Mouse (Mus musculus) frontal cortex, postnatal 14 days (tissue): Measurements from ENCODE around the gene 4833427G06Rik.
"Not testable (repeated sequence)": the region's sequence is repeated elsewhere in the genome, so short reads cannot be mapped to it uniquely, and the experiment has no call there.

ENCODE experiments used
- DNase-seq, 2 experiments: peaks; one replicate each; pipeline ENCODE4 v3.0.0; 2022; ENCODE audit warnings: low spot score in 2 of 2

The 4833427G06Rik gene

GRCm38 (mm10) chr9:51101756-51102425 lies at the start of gene 4833427G06Rik:
4833427G06Rik (minus strand) TSS chr9:51102078.
- peak in 1 of 2 experiments; percentile 9 for DNase-seq

GRCm38 (mm10) chr9:51147294-51147693 lies 45.4 kb upstream of the 4833427G06Rik start:
- no peak for DNase-seq

GRCm38 (mm10) chr9:51146496-51146895 lies 44.6 kb upstream of the 4833427G06Rik start:
- no peak for DNase-seq

GRCm38 (mm10) chr9:51144218-51144617 lies 42.3 kb upstream of the 4833427G06Rik start:
- DNase-seq, result no peak

DNA sequence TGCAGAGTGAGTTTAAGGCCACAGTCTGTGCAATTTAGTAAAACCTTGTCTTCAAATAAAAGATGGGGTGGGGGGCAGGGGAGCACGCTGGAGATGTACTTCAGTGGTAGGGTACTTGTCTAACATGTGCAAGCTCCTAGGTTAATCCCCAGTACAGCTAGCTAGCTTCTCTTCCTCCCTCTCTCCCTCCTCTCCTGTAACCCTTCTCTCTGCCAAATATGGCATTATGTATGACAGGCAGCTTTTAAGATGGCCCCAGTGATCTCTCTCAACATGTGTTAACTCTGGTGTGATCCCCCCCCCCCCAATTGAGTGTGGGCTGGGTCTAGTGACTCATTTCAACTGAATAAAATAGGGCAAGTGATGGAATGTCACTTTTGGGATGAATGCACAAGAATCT lies 41.6 kb upstream of the 4833427G06Rik start:
- no peak for DNase-seq

DNA sequence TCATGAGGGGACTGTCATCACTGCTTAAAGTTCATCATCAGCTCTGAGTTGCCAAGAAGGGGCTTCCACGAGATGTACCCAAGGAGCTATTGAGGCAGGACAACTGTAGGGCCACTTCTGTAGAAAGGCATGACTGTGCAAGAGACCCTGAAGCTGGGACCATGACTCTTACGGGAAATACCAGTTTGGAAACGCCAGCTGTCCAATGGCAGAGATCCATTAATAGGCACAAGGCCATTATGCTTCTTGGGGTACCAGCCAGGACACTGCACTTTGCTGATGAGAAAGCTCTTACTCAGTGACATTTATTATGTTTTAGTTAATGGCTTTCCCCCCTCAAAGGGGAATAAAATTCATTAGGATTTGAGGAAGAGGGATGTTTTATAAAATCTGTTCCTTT lies 38.8 kb upstream of the 4833427G06Rik start:
- DNase-seq, result no peak

DNA sequence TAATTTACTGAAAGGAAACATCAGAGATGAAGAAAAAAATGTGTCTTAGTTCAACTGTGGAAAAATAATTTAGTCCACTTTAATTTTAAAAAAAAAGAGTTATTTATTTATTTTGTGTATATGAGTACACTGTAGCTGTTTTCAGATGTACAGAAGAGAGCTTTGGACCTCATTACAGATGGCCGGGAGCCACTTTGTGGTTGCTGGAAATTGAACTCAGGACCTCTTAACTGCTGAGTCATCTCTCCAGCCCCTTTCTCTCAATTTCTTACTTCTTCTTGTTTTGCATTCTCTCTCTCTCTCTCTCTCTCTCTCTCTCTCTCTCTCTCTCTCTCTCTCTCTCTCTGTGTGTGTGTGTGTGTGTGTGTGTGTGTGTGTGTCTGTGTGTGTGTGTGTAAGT lies 37.5 kb upstream of the 4833427G06Rik start:
- not testable (repeated sequence) for DNase-seq

DNA sequence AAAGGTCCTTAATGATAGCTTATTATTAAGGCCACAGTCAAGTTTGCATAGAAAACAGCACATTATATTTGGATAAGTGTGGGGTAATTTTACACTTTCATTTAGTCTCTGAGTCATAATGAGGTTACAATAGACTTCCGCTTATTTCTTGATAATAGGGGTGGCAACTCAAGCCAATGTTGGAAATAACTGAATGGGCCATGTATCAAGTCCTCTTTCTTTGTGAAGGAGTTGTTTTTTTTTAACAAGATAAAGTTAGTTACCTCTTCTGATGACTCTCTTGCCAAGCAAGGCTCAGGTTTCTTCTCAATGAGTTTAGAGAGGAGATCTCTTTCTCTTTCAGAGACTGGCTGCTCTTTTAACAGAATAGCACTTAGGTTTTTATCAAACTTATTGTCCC lies 36.4 kb upstream of the 4833427G06Rik start:
- no peak for DNase-seq

DNA sequence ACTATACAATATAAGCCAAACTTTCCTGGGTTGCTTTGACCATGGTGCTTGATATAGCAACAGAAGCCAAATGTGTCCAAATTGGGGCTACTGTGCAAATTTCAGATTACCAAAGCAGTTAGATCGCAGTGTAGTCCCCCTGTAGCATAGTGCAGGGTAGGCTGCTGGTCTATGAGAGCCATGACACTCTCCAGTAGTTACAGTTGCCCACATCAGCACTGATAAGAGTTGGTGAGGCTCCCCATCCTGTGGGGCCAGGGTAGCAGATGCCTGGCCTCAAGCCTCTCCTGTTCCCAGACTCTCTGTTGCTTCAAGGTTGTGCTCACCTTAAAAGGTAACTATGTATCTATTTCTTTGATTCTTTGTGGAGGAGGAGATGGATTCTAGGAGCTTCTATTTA lies 36.0 kb upstream of the 4833427G06Rik start:
- DNase-seq, result no peak

DNA sequence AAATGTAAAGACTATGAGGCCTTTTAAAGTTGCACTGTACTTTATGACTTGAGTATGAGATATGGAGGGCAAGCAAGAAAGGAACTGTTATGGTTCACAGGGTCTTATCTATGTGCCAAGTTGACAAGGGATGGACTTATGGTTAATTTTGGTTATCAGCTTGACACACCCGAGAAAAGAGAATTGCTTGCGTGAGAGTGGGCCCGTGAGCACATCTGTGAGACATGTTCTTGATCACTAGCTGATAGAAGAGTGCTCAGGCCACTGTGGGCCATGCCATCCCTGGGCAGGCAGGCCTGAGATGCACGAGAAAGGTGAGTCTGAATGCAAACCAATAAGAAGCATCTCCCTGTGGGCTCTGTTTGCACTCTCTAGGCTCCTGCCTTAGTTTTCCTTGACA lies 35.6 kb upstream of the 4833427G06Rik start:
- DNase-seq, result no peak

DNA sequence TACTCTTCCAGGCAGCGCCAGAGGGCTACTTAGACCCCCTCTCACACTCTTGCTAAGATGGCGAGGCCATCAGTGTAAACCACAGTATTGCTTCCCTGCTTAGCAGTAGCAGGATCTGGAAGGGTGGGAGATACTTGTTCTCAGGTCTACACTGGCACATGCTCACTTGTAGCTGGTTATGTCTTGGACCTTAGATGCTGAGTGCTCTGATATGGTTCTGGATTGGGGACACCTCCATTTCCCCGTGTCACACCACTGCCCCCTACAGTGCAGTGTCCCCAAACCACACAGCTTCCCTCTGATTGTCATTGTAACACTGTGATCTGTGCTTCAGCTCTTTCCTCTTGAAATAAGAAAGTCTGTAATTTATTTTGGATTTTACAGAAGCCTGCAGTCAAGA lies 35.1 kb upstream of the 4833427G06Rik start:
- peak in 1 of 2 experiments; percentile 17 for DNase-seq

GRCm38 (mm10) chr9:51114767-51115166 lies 12.9 kb upstream of the 4833427G06Rik start:
- no peak for DNase-seq

DNA sequence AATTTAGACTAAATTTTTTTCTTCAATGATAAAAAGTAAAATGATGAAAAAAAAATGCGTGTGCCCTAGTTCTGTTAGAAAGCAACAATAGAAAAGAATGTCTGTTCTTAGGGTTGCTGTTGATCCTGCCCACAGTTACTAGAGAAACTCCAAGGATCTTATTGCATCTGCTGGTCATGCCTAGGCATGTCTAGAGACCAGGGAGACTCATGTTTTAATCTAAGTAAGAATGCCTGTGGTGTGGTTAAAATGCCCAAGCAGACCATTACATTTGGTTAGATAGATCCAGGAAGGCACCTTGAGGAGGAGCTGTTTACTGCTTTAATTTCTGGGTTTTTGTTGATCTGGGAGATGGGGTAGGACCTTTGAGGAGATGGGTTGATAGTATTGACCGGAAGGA lies 3.9 kb upstream of the 4833427G06Rik start:
- no peak for DNase-seq

DNA sequence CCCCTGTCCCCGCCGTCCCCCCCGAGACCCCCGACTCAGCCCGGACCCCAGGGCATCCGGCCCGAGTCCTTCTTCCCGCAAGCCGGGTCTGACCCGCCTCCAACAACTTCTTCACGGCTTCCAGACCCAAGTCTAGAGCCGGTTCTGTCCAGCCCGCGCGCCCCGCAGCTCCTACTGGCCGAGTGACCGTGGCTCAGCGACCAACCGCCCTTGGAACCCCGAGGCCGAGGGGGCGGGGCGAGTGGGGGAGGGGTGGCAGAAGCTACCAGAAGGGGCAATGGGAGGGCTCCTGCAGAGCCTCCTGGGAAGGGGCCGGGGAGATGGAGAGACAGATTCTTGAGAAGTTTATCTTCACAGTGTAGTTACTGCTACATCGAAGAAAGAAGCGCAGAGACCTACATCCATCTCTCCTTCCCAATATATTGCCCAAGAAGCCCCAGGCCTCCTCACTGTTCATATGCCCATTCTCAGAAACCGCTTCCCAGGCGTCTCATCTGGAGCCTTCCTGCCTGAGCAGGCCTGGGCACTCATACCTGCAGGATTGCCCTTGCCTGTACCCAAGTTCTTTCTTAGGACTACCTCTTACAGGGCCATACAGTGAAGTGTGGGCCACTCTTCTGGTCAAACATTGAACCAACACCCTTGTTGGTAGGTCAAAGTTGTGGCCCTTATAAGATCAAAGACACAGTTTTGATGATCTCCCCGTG lies 2.1 kb upstream of the 4833427G06Rik start:
- peak in 1 of 2 experiments; percentile 4 for DNase-seq

DNA sequence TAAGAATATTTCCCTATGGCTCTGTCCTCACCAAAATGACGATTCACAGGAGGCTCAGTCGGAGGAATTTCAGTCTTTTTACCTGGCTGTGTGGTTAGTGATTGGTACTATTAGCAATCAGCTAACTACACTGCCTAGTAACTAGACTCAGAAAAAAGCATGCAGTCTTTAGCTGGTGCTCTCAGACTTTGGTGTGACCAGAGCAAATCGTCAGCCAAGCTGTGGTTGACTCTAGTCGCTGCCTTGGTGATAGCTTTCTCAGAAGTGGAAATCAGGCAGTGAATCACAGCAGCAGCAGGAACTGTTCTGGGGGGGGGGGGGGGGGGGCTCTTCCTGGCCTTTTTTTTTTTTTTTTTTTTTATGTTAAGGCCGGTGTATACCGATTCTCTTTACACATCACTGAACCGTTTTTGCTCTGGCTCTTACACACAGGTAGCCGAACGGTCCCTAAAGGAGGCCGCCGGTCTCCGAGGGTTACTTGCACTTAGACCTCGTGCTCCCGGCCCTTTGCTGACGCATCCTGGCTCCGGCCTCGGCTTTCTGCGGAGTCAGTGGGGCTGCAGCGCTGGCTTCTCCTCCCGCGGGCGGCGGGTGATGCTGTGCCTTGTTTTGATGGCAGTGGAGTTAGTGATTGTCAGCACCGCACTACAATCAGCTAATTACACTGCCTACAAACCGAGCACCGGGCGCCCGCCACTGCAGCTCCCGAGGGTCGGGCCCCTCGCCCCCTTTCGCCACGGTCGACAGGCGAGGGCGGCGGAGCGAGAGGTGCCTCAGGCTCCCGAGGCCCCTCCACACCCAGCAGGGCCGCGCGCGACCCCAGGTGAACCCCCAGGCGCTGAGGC lies 1.3 kb upstream of the 4833427G06Rik start:
- peak in 1 of 2 experiments; percentile 19 for DNase-seq

- DNase-seq, result no peak
Observed at GRCm38 (mm10) chr9:51096306-51096705, 5.6 kb downstream of the 4833427G06Rik start.

- no peak for DNase-seq
Observed at GRCm38 (mm10) chr9:51093697-51094096, 8.2 kb downstream of the 4833427G06Rik start.

GRCm38 (mm10) chr9:51081614-51082013 lies 20.3 kb downstream of the 4833427G06Rik start:
- DNase-seq, result no peak

GRCm38 (mm10) chr9:51076979-51077315 lies 24.9 kb downstream of the 4833427G06Rik start, which contains the start of gene Layn:
Layn (minus strand) TSS chr9:51077094.
- DNase-seq, result peak; percentile 53 to 60

- DNase-seq, result no peak
Observed at GRCm38 (mm10) chr9:51076300-51076978, 25.4 kb downstream of the 4833427G06Rik start.

- DNase-seq, result no peak
Observed at GRCm38 (mm10) chr9:51075780-51076179, 26.1 kb downstream of the 4833427G06Rik start.

DNA sequence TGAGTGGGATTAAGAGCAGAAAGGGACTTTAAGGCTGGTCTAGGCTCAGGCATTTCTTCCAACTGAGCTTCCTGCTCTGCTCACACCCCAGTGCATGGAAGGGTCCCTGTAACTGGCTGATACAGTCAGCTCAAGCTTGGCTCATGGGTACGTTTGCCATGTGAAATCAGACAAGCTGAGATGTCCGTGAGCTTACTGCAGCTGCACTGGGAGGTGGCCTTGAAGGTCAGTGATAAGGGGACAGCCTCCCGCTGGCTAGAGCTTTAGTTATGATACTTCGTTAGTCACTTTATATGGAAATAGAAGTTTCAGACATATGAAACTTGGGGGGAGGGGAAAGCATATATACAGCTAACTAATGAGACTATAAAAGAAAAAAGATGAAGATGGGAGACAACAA lies 31.1 kb downstream of the 4833427G06Rik start:
- DNase-seq, result no peak
